Mouse (Mus musculus): ENCODE measurements around the gene Lcp2. TPM values are rescaled to one million over a fixed set of nuclear protein-coding genes. Genes with fewer than 3 reads are reported as not detected.
A peak's percentile ranks its signal among the peaks of the same experiment; 100 is the strongest.

The Lcp2 gene
- total and polyA plus RNA-seq, 2 experiments from 2014 or later = 0.52 to 1.9 TPM

- H3K4me1 ChIP-seq (ENCODE audit: insufficient read depth, low read length) = peaks cover 6% of the 10 kb centered on the region
- H3K9ac ChIP-seq (replicated peaks; ENCODE audit: low read length) = no peak overlapping the region
- no peak for DNase-seq (ENCODE audit: low spot score)
- no peaks in the 10 kb centered on the region for H3K27me3 ChIP-seq (ENCODE audit: insufficient read depth, low read length)
- H3K4me3 ChIP-seq (ENCODE audit: low read length) = no peak overlapping the region
- no peaks in the 10 kb centered on the region for H3K9me3 ChIP-seq (ENCODE audit: low read length)
- WGBS = 68% methylated on average over 2 of the region's 2 CpGs
- no peak for ATAC-seq
- no peak overlapping the region for H3K27ac ChIP-seq
- no peak for TF ChIP-seq CTCF (IDR thresholded peaks at IDR 0.05; ENCODE audit: low read depth)
- no peak overlapping the region for H3K4me2 ChIP-seq (ENCODE audit: low read depth, low read length)
- no peaks in the 10 kb centered on the region for H3K36me3 ChIP-seq (ENCODE audit: insufficient read depth, low read length)
Observed at GRCm38 (mm10) chr11:34084639-34085038, 37.9 kb downstream of the Lcp2 start.

- Histone ChIP-seq H3K9ac (replicated peaks; ENCODE audit: low read length) (no peak overlapping the region), H3K4me2 (ENCODE audit: low read depth, low read length) (no peak overlapping the region), H3K9me3 (ENCODE audit: low read length) (no peaks in the 10 kb centered on the region), H3K27ac (no peak overlapping the region), H3K4me3 (ENCODE audit: low read length) (no peak overlapping the region), H3K36me3 (ENCODE audit: insufficient read depth, low read length) (no peaks in the 10 kb centered on the region), H3K27me3 (ENCODE audit: insufficient read depth, low read length) (no peaks in the 10 kb centered on the region), H3K4me1 (ENCODE audit: insufficient read depth, low read length) (no peaks in the 10 kb centered on the region)
- TF ChIP-seq CTCF (IDR thresholded peaks at IDR 0.05; ENCODE audit: low read depth) = no peak
- ATAC-seq = no peak
- WGBS = 71% methylated on average over 8 of the region's 8 CpGs
- no peak for DNase-seq (ENCODE audit: low spot score)
Observed at GRCm38 (mm10) chr11:34086164-34086751, 39.5 kb downstream of the Lcp2 start.

- 71% methylated on average over 3 of the region's 3 CpGs for WGBS
- Histone ChIP-seq H3K27me3 (ENCODE audit: insufficient read depth, low read length) (no peaks in the 10 kb centered on the region), H3K27ac (no peak overlapping the region), H3K9me3 (ENCODE audit: low read length) (no peaks in the 10 kb centered on the region), H3K4me2 (ENCODE audit: low read depth, low read length) (no peak overlapping the region), H3K36me3 (ENCODE audit: insufficient read depth, low read length) (no peaks in the 10 kb centered on the region), H3K9ac (replicated peaks; ENCODE audit: low read length) (no peak overlapping the region), H3K4me3 (ENCODE audit: low read length) (no peak overlapping the region), H3K4me1 (ENCODE audit: insufficient read depth, low read length) (no peaks in the 10 kb centered on the region)
- DNase-seq (ENCODE audit: low spot score) = peak; percentile 38
- no peak for ATAC-seq
- peak; percentile 57 for TF ChIP-seq CTCF (IDR thresholded peaks at IDR 0.05; ENCODE audit: low read depth)
Observed at GRCm38 (mm10) chr11:34087064-34087463, 40.3 kb downstream of the Lcp2 start.

- WGBS = 87% methylated on average over 10 of the region's 10 CpGs
- Histone ChIP-seq H3K27me3 (ENCODE audit: insufficient read depth, low read length) (no peaks in the 10 kb centered on the region), H3K9me3 (ENCODE audit: low read length) (no peaks in the 10 kb centered on the region), H3K4me2 (ENCODE audit: low read depth, low read length) (no peak within 1 kb of the TSS), H3K36me3 (ENCODE audit: insufficient read depth, low read length) (no peaks in the 10 kb centered on the region), H3K27ac (no peak within 1 kb of the TSS), H3K4me1 (ENCODE audit: insufficient read depth, low read length) (no peaks in the 10 kb centered on the region; the same call in 1 of the 2 replicates), H3K9ac (replicated peaks; ENCODE audit: low read length) (no peak within 1 kb of the TSS), H3K4me3 (ENCODE audit: low read length) (no peak within 1 kb of the TSS)
- ATAC-seq (peak; percentile 76), DNase-seq (ENCODE audit: low spot score) (peak; percentile 68)
- TF ChIP-seq CTCF (IDR thresholded peaks at IDR 0.05; ENCODE audit: low read depth) = no peak
Observed at GRCm38 (mm10) chr11:34098422-34098821, 51.7 kb downstream of the Lcp2 start, which contains the start of gene 4930469K13Rik. Gene 4930469K13Rik, minus strand, starts transcription at chr11:34098554.

GRCm38 (mm10) chr11:34101827-34102226 is 55.1 kb downstream of the Lcp2 start:
- H3K9me3 ChIP-seq (ENCODE audit: low read length) = no peaks in the 10 kb centered on the region
- H3K4me2 ChIP-seq (ENCODE audit: low read depth, low read length) = no peak overlapping the region
- H3K36me3 ChIP-seq (ENCODE audit: insufficient read depth, low read length) = no peaks in the 10 kb centered on the region
- no peak overlapping the region for H3K27ac ChIP-seq
- H3K4me1 ChIP-seq (ENCODE audit: insufficient read depth, low read length) = peaks cover 10% of the 10 kb centered on the region; the same call in 1 of the 2 replicates
- no peaks in the 10 kb centered on the region for H3K27me3 ChIP-seq (ENCODE audit: insufficient read depth, low read length)
- ATAC-seq (no peak), DNase-seq (ENCODE audit: low spot score) (no peak)
- H3K4me3 ChIP-seq (ENCODE audit: low read length) = no peak overlapping the region
- 85% methylated on average over 4 of the region's 4 CpGs for WGBS
- no peak overlapping the region for H3K9ac ChIP-seq (replicated peaks; ENCODE audit: low read length)
- no peak for TF ChIP-seq CTCF (IDR thresholded peaks at IDR 0.05; ENCODE audit: low read depth)

GRCm38 (mm10) chr11:34104919-34105318 is 58.2 kb downstream of the Lcp2 start:
- peak overlapping the region; percentile 20; the same call in 1 of the 2 replicates for H3K27ac ChIP-seq
- DNase-seq (ENCODE audit: low spot score) = no peak

GRCm38 (mm10) chr11:34109260-34109659 is 62.5 kb downstream of the Lcp2 start:
- no peaks in the 10 kb centered on the region for H3K27me3 ChIP-seq (ENCODE audit: insufficient read depth, low read length)
- ATAC-seq = no peak
- H3K36me3 ChIP-seq (ENCODE audit: insufficient read depth, low read length) = no peaks in the 10 kb centered on the region
- DNase-seq (ENCODE audit: low spot score) = no peak
- peaks cover 15% of the 10 kb centered on the region for H3K4me1 ChIP-seq (ENCODE audit: insufficient read depth, low read length)
- H3K4me3 ChIP-seq (ENCODE audit: low read length) = no peak overlapping the region
- no peak overlapping the region for H3K4me2 ChIP-seq (ENCODE audit: low read depth, low read length)
- no peak for TF ChIP-seq CTCF (IDR thresholded peaks at IDR 0.05; ENCODE audit: low read depth)
- no peaks in the 10 kb centered on the region for H3K9me3 ChIP-seq (ENCODE audit: low read length)
- no peak overlapping the region for H3K9ac ChIP-seq (replicated peaks; ENCODE audit: low read length)
- no peak overlapping the region for H3K27ac ChIP-seq
- 96% methylated on average over 1 of the region's 1 CpGs for WGBS

More at GRCm38 (mm10) chr11:34104919-34105318, 58.2 kb downstream of the Lcp2 start:
- Histone ChIP-seq H3K4me2 (ENCODE audit: low read depth, low read length) (no peak overlapping the region), H3K4me1 (ENCODE audit: insufficient read depth, low read length) (peaks cover 10% of the 10 kb centered on the region; the same call in 1 of the 2 replicates), H3K9ac (replicated peaks; ENCODE audit: low read length) (no peak overlapping the region), H3K4me3 (ENCODE audit: low read length) (no peak overlapping the region), H3K27me3 (ENCODE audit: insufficient read depth, low read length) (no peaks in the 10 kb centered on the region), H3K9me3 (ENCODE audit: low read length) (no peaks in the 10 kb centered on the region), H3K36me3 (ENCODE audit: insufficient read depth, low read length) (no peaks in the 10 kb centered on the region)
- ATAC-seq = peak; percentile 68; the same call in 1 of the 2 replicates
- TF ChIP-seq CTCF (IDR thresholded peaks at IDR 0.05; ENCODE audit: low read depth) = no peak
- 14% methylated on average over 1 of the region's 1 CpGs for WGBS

Measured in hindbrain, postnatal 0 days (tissue).